Mouse (Mus musculus): Measurements from ENCODE around the gene Bphl. TPM values are rescaled to one million over a fixed set of nuclear protein-coding genes. Genes with fewer than 3 reads are reported as not detected.

Bphl gene
- polyA plus RNA-seq, 1 experiment from 2014 or later, result 62.6 TPM

DNA sequence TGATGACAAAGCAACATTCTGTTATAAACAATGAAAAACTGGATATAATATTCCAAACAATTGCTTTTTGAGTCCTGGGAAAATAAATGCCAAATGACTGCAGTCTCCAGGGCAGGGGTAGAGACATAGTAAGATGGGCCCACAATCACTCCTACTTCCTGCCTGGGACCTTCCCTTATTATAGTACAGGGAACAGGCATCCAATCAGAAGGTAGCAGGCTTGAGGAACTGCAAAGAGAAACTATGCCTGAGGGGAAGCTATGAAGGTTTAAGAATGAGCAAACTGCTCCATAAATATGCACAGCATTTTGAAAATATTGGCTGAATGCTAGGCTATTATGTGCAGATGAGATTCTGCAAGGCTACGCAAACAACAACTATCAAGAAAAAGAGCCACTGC is 69.6 kb downstream of the Bphl start:
- H3K4me3 ChIP-seq (ENCODE audit: low read depth, low read length), result no peak overlapping the region
- H3K9me3 ChIP-seq (replicated peaks; ENCODE audit: control insufficient read depth, low read length), result no peaks in the 10 kb centered on the region
- H3K4me2 ChIP-seq (ENCODE audit: low read depth, low read length), result no peak overlapping the region
- no peak overlapping the region for H3K9ac ChIP-seq (ENCODE audit: low read depth, low read length)
- peaks cover 3% of the 10 kb centered on the region for H3K4me1 ChIP-seq (ENCODE audit: control insufficient read depth, low read depth, low read length)
- no peak; the same call in 1 of the 2 replicates for ATAC-seq (ENCODE audit: low read depth)
- H3K27me3 ChIP-seq (ENCODE audit: control insufficient read depth, insufficient read depth, low read depth, low read length), result no peaks in the 10 kb centered on the region
- 75% methylated on average over 1 of the region's 1 CpGs for WGBS (ENCODE audit: insufficient replicate concordance)
- H3K27ac ChIP-seq (ENCODE audit: low read length), result no peak overlapping the region
- no peaks in the 10 kb centered on the region for H3K36me3 ChIP-seq (ENCODE audit: control insufficient read depth, insufficient read depth)

DNA sequence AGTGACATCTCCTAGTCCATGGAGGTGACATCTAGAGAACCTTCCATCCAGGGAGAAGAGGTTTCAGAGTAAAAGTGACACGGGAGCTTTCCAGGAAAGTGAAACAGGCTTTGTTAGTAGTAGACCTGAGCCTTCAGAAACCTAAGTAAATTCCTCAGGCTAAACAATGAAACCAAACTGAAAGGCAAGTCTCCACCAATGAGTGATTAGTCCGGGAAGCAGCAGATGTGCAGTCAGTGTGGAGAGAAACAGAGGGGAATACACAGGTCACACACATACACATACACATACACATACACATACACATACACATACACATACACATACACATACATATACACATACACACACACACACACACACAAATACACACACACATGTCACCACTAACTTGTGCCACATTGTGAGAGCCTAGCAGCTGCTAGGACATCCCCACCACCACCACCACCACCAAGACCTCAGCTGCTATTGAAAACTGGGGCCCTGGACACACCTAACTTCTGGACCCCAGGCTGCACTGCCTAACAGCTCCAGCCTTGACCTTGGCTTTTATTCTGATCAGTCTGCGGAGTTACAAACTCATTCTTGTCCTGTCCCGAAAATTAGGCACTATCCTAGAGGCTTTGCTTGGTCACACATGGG is 71.8 kb downstream of the Bphl start:
- ATAC-seq (ENCODE audit: low read depth), result no peak

DNA sequence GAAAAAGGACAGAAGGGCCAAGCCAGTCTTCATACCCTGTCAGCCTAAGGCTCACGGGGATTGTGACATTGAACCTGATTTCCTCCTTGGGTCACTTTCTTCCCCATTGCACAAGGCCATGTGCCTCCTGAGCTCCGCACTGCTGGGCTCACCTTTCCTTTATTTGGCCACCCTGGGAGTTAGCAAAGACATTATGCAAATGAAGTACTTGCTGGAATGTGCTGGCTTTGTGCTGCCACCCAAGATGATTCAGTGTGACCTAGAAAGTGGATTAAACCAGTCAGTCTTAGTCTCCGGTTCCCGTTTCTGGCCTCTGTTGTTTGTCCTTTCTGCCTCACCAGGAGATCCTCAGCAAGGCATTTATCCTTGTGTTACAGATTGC is 72.3 kb downstream of the Bphl start:
- no peak overlapping the region for H3K27ac ChIP-seq (ENCODE audit: low read length)
- H3K9me3 ChIP-seq (replicated peaks; ENCODE audit: control insufficient read depth, low read length), result no peaks in the 10 kb centered on the region
- no peak for ATAC-seq (ENCODE audit: low read depth)
- H3K9ac ChIP-seq (ENCODE audit: low read depth, low read length), result no peak overlapping the region
- no peaks in the 10 kb centered on the region for H3K4me1 ChIP-seq (ENCODE audit: control insufficient read depth, low read depth, low read length)
- H3K4me3 ChIP-seq (ENCODE audit: low read depth, low read length), result no peak overlapping the region
- no peak overlapping the region for H3K4me2 ChIP-seq (ENCODE audit: low read depth, low read length)
- WGBS (ENCODE audit: insufficient replicate concordance), result 56% methylated on average over 4 of the region's 4 CpGs
- H3K36me3 ChIP-seq (ENCODE audit: control insufficient read depth, insufficient read depth), result no peaks in the 10 kb centered on the region
- H3K27me3 ChIP-seq (ENCODE audit: control insufficient read depth, insufficient read depth, low read depth, low read length), result no peaks in the 10 kb centered on the region

More for the DNA sequence above, 71.8 kb downstream of the Bphl start:
- H3K36me3 ChIP-seq (ENCODE audit: control insufficient read depth, insufficient read depth), result no peaks in the 10 kb centered on the region
- WGBS (ENCODE audit: insufficient replicate concordance), result 68% methylated on average over 4 of the region's 4 CpGs
- H3K27me3 ChIP-seq (ENCODE audit: control insufficient read depth, insufficient read depth, low read depth, low read length), result no peaks in the 10 kb centered on the region
- no peaks in the 10 kb centered on the region for H3K4me1 ChIP-seq (ENCODE audit: control insufficient read depth, low read depth, low read length)
- no peak overlapping the region for H3K4me3 ChIP-seq (ENCODE audit: low read depth, low read length)
- H3K9me3 ChIP-seq (replicated peaks; ENCODE audit: control insufficient read depth, low read length), result no peaks in the 10 kb centered on the region
- H3K4me2 ChIP-seq (ENCODE audit: low read depth, low read length), result no peak overlapping the region
- H3K9ac ChIP-seq (ENCODE audit: low read depth, low read length), result no peak overlapping the region
- H3K27ac ChIP-seq (ENCODE audit: low read length), result no peak overlapping the region

DNA sequence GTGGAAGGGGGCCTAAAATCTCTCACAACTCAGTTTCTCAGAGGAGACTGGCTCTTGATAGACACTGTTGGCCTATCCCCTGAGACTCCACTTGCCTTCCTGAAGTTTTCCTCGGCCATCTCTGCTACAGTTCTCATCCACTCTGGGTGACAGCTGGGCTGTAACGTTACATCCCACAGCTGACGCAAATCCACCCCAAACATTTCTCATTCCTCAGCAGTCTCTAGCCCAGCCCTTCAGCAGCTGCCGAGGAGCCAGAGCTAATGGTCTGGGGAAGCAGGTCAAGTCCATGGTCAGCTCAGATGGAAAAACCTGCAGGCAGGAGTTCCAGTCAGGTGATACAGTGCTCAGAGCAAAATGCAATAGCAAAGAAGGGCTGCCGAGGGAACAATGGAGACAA is 73.6 kb downstream of the Bphl start:
- Histone ChIP-seq H3K4me2 (ENCODE audit: low read depth, low read length) (no peak overlapping the region), H3K36me3 (ENCODE audit: control insufficient read depth, insufficient read depth) (no peaks in the 10 kb centered on the region), H3K27ac (ENCODE audit: low read length) (no peak overlapping the region), H3K4me3 (ENCODE audit: low read depth, low read length) (no peak overlapping the region), H3K27me3 (ENCODE audit: control insufficient read depth, insufficient read depth, low read depth, low read length) (no peaks in the 10 kb centered on the region), H3K9me3 (replicated peaks; ENCODE audit: control insufficient read depth, low read length) (no peaks in the 10 kb centered on the region), H3K9ac (ENCODE audit: low read depth, low read length) (no peak overlapping the region), H3K4me1 (ENCODE audit: control insufficient read depth, low read depth, low read length) (no peaks in the 10 kb centered on the region)
- ATAC-seq (ENCODE audit: low read depth), result no peak
- 57% methylated on average over 5 of the region's 5 CpGs for WGBS (ENCODE audit: insufficient replicate concordance)

DNA sequence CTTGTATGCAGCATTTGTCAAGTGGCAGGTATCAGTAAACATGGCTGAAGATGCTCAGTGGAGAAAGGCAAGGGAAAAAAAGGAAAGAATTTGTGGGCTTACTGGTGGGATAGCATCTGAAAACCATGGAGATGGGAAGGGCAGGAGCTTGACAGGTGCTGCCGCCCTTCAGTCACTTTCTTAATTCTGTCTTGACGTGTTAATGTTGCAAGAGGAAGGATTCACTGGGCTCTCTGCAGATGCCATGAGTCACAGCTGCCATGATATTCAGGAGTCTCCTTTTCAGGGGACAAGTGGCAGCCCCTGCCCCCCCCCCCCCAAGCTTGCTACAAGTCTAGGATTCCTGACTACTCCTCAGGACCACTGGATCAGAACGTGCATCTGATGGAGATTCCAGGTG is 74.5 kb downstream of the Bphl start:
- WGBS (ENCODE audit: insufficient replicate concordance), result 67% methylated on average over 3 of the region's 3 CpGs
- H3K27me3 ChIP-seq (ENCODE audit: control insufficient read depth, insufficient read depth, low read depth, low read length), result no peaks in the 10 kb centered on the region
- H3K4me2 ChIP-seq (ENCODE audit: low read depth, low read length), result no peak overlapping the region
- no peak overlapping the region for H3K27ac ChIP-seq (ENCODE audit: low read length)
- no peak for ATAC-seq (ENCODE audit: low read depth)
- H3K9ac ChIP-seq (ENCODE audit: low read depth, low read length), result no peak overlapping the region
- H3K4me3 ChIP-seq (ENCODE audit: low read depth, low read length), result no peak overlapping the region
- no peaks in the 10 kb centered on the region for H3K36me3 ChIP-seq (ENCODE audit: control insufficient read depth, insufficient read depth)
- H3K4me1 ChIP-seq (ENCODE audit: control insufficient read depth, low read depth, low read length), result no peaks in the 10 kb centered on the region; the same call in 1 of the 2 replicates
- H3K9me3 ChIP-seq (replicated peaks; ENCODE audit: control insufficient read depth, low read length), result no peaks in the 10 kb centered on the region

DNA sequence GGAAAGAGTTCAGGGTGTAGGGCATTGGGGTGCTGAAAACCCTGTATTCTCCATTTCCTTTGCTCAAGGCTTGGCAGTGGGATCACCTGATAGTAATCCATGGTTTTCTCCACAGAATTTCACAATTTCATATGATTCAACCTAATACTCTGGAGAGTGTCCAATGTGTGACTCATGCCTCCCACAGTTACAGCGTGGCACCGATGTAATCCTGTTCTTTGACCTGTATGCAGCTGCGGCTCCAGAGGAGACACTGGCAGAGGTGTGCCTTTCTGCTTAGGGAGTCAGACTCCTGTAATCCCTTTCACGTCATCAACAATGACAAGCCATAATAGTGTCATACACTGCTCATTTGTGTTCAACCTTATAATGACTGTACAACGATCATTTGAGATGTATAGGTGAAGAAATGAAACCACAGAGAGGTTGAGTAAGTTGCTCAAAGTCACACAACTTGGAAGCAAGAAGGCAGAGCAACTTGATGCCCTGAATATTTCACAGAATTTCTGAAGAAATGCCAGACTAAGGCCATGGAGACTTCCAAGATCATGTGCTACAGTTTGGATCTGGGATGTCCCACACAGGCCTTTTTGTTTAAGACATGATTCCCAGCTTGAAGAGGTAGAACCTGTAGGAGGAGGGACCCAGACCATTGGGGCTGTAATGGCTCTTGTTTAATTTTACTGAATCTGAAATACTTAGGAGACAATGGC is 75.1 kb downstream of the Bphl start:
- H3K4me2 ChIP-seq (ENCODE audit: low read depth, low read length), result no peak overlapping the region
- no peaks in the 10 kb centered on the region; the same call in 1 of the 2 replicates for H3K4me1 ChIP-seq (ENCODE audit: control insufficient read depth, low read depth, low read length)
- H3K27me3 ChIP-seq (ENCODE audit: control insufficient read depth, insufficient read depth, low read depth, low read length), result no peaks in the 10 kb centered on the region
- no peaks in the 10 kb centered on the region for H3K9me3 ChIP-seq (replicated peaks; ENCODE audit: control insufficient read depth, low read length)
- no peak overlapping the region for H3K9ac ChIP-seq (ENCODE audit: low read depth, low read length)
- 65% methylated on average over 5 of the region's 5 CpGs for WGBS (ENCODE audit: insufficient replicate concordance)
- H3K4me3 ChIP-seq (ENCODE audit: low read depth, low read length), result no peak overlapping the region
- no peaks in the 10 kb centered on the region for H3K36me3 ChIP-seq (ENCODE audit: control insufficient read depth, insufficient read depth)
- peak; percentile 39; the same call in 1 of the 2 replicates for ATAC-seq (ENCODE audit: low read depth)
- no peak overlapping the region for H3K27ac ChIP-seq (ENCODE audit: low read length)

DNA sequence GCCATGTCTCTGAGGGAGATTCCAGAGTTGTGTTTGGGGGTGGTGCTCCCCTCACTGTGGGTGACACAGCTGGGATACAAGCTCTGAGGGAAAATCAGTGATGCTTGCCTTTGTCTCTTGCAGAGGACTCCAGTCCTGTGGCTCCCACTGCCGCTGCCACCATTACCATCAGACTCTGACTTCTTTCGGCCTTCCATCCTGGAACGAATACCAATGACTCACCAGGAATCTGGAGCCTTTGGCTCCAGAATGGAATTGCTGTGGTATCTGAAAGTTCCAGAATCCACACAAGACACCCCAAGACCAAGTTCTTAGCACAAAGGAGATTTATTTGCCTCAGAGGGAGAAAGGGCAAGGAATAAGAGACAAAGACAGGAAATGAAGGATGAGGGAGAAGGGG is 75.7 kb downstream of the Bphl start:
- no peak for ATAC-seq (ENCODE audit: low read depth)
- Histone ChIP-seq H3K4me2 (ENCODE audit: low read depth, low read length) (no peak overlapping the region), H3K27ac (ENCODE audit: low read length) (no peak overlapping the region), H3K4me1 (ENCODE audit: control insufficient read depth, low read depth, low read length) (no peaks in the 10 kb centered on the region; the same call in 1 of the 2 replicates), H3K27me3 (ENCODE audit: control insufficient read depth, insufficient read depth, low read depth, low read length) (no peaks in the 10 kb centered on the region), H3K9ac (ENCODE audit: low read depth, low read length) (no peak overlapping the region), H3K9me3 (replicated peaks; ENCODE audit: control insufficient read depth, low read length) (no peaks in the 10 kb centered on the region), H3K36me3 (ENCODE audit: control insufficient read depth, insufficient read depth) (no peaks in the 10 kb centered on the region), H3K4me3 (ENCODE audit: low read depth, low read length) (no peak overlapping the region)
- 75% methylated on average over 3 of the region's 3 CpGs for WGBS (ENCODE audit: insufficient replicate concordance)

DNA sequence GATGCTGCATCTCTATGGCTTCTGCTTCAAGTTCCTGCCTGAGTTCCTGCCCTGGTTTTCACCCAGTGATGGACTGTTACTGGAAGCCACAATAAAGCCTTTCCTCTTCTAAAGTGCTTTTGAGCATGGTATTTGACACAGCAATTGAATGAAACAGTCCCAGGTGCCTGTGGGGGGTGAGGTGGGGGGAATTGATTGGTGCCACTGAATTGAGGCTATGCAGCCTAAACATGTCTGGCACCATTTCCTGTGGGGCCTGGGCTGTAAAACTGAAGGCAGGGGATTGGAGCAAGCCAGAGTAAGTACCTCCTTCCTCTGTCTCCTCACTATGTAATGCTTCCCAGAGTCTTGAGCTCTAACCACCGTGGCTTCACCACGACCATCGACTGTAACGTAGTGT is 77.3 kb downstream of the Bphl start:
- no peaks in the 10 kb centered on the region for H3K36me3 ChIP-seq (ENCODE audit: control insufficient read depth, insufficient read depth)
- no peak overlapping the region for H3K27ac ChIP-seq (ENCODE audit: low read length)
- no peak for ATAC-seq (ENCODE audit: low read depth)
- no peaks in the 10 kb centered on the region for H3K9me3 ChIP-seq (replicated peaks; ENCODE audit: control insufficient read depth, low read length)
- no peak overlapping the region for H3K4me3 ChIP-seq (ENCODE audit: low read depth, low read length)
- WGBS (ENCODE audit: insufficient replicate concordance), result 42% methylated on average over 4 of the region's 4 CpGs
- no peak overlapping the region for H3K4me2 ChIP-seq (ENCODE audit: low read depth, low read length)
- H3K9ac ChIP-seq (ENCODE audit: low read depth, low read length), result no peak overlapping the region
- no peaks in the 10 kb centered on the region for H3K27me3 ChIP-seq (ENCODE audit: control insufficient read depth, insufficient read depth, low read depth, low read length)
- H3K4me1 ChIP-seq (ENCODE audit: control insufficient read depth, low read depth, low read length), result peaks cover 7% of the 10 kb centered on the region

DNA sequence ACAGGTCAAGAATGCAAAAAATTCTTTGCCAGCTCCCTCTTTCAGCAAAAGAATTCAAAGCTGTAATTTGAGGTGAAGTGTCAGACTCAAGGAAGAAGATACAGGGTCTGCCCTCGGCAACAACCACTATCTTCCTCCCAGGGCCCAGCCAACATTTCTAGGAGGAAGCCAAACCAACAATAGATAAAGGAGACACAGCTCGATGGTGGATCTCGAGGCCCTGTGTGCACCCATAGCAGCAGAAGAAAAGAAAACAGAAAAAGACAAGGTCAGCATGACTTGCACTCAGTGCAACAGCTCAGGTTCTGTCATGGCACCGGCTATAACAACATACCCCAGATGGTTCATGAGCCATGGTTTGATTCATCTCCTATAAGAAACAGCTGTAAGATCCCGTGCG is 79.1 kb downstream of the Bphl start:
- no peak for ATAC-seq (ENCODE audit: low read depth)
- Histone ChIP-seq H3K4me2 (ENCODE audit: low read depth, low read length) (no peak overlapping the region), H3K27ac (ENCODE audit: low read length) (no peak overlapping the region), H3K9ac (ENCODE audit: low read depth, low read length) (no peak overlapping the region), H3K4me1 (ENCODE audit: control insufficient read depth, low read depth, low read length) (peaks cover 7% of the 10 kb centered on the region), H3K36me3 (ENCODE audit: control insufficient read depth, insufficient read depth) (no peaks in the 10 kb centered on the region), H3K27me3 (ENCODE audit: control insufficient read depth, insufficient read depth, low read depth, low read length) (no peaks in the 10 kb centered on the region), H3K4me3 (ENCODE audit: low read depth, low read length) (no peak overlapping the region), H3K9me3 (replicated peaks; ENCODE audit: control insufficient read depth, low read length) (no peaks in the 10 kb centered on the region)
- WGBS (ENCODE audit: insufficient replicate concordance), result 39% methylated on average over 6 of the region's 6 CpGs

Data from liver, embryonic 16.5 days (tissue).